Mouse (Mus musculus): Measurements from ENCODE around the gene Pcnt.
A peak's percentile ranks its signal among the peaks of the same experiment; 100 is the strongest.

Pcnt gene

DNA sequence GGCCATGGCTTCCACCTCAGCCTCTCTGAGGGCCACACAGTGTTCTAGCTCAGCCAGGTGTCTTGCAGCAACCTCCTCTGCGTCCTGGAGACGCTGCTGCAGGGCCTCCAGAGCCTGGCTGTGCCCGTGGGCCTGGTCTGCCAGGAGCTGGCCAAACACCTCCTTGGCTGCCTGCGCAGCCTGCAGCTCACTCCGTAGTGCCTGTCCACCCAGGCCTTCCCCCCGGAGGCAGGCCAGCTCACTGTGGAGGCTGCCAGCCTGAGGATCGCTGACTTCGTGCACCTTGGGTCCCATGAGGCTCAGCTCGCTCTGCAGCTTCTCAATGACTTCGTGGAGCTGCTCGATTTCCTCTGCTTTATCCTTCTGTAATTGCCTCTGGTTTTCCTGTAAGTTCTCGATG is 50.0 kb downstream of the Pcnt start:
- no peak for DNase-seq

DNA sequence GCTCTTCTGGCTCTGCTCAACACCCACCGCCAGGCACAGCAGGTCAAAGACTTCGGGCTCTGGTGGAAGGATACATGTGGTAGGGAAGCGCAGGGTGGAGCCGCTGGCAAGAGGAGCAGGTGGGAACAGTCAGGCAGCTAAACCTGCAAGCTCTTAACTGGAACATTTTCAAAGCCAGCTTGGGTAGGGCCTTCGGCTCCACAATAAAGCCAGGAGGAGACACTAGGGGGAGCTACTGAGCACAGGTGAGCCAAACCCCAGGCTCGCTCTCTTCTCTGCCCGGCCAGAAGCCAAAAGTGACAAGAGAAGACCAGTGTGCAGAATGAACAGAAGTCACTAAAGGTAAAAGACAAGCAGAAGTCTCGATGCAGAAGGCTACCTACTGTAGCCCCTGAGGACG is 50.8 kb downstream of the Pcnt start:
- no peak for DNase-seq

DNA sequence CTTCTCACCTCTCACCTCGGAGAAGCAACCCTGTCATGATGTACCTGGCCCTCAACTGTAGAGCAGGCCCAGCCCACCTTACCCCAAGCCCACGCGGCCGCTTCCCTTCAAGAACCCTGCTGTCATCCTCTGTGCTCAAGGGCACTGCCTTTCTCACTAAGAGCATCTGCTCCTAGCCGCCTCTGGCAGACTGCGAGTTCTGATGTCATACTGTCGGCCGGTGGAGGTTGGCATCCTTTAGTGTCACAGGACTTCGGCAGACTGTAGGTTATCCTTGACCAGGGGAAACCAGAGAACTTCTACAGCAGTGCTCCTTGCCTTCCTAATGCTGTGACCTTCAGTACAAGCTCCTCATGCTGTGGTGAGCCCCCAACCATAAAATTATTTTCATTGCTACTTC is 51.4 kb downstream of the Pcnt start:
- no peak for DNase-seq

DNA sequence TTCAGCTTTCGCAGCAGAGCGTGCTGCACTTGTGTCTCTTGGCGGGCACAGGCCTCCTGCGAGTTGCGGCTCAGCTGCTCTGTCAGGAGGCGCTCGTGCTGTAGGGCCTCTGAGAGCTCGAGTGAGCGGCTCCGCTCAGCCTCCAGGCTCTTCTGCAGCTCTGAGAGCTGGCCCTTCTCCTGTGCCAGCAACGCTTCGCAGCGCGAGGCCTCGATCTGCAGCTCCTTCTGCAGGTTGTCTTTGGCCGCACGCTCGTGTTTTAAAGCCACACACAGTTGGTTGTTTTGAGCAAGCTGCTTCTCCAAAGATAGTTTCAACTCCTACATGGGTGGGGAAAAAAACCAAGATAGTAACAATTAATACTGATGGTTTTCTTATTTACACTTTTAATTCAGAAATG is 67.6 kb downstream of the Pcnt start:
- no peak for DNase-seq

DNA sequence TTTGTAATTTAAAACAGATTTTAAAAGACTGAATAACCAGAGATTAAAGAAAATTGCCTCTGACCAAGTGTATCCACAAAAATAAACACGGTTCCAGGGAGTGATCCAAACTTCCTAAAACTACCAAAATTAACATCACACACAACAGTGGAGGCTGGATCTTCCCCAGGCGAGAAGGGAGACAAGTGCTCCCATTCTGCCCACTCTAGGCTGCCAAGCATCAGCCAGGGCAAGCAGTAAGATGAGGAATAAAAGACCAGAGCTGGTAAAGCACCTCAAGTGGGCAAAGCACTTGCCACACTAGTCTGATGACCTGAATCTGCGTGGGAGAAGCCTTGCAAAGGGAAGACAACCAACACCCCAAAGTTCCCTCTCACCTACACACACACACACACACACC is 70.8 kb downstream of the Pcnt start:
- peak; percentile 35 for DNase-seq

DNA sequence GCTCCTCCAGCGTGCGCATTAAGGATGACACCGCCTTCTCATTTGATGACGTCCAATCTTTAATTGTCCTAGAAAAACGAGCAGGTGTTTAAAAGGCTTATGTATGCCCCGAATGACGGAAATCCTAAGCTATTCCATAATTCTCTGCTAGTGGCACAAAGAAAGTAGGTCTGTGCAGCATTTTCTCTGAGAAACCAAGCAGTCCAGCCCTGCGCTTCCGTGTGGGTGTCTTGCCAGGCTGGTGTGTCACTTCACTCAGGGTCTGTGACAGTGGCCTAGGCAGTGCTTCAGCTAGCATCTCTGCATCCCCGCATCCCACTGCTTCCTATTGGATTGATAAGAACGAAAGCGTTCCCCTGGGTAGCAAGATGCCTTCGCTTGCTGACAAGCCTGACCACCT is 73.8 kb downstream of the Pcnt start:
- peak; percentile 56 for DNase-seq

DNA sequence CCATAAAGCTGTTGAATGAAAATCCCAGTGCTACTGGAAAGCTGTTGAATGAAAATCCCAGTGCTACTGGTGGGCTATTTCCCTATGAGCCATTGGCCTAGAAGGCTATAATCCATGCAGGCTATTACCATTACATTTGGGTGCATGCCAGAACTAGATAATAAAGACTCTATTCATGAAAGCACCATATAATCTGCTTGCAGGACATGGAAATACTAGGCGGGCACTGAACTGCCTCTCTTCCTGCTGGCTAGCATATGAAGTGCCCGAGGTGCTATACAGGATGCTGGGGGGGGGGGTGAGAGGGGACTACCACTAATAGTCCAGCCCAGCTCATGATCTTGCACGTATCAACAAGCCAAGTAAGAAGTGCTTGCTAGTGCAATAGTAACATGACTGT is 79.4 kb downstream of the Pcnt start:
- no peak for DNase-seq

DNA sequence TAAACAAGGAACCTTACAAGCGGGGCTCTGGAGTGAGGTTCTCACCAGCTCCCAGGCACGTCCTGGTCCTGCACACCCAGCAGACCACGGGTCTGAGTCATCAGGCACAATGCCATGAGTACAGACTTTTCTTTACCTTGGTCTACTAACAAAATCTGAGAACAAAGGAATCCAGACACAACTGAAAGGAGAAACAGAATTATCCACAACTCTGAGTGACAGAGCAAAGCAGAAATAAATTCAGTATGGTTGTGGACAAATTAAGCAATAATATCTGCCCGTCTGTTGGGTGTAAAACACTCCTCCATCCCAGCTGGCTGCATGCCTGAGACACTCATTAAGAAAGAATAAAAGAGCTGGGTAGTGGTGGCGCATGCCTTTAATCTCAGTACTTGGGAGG is 84.1 kb downstream of the Pcnt start:
- peak; percentile 52 for DNase-seq

DNA sequence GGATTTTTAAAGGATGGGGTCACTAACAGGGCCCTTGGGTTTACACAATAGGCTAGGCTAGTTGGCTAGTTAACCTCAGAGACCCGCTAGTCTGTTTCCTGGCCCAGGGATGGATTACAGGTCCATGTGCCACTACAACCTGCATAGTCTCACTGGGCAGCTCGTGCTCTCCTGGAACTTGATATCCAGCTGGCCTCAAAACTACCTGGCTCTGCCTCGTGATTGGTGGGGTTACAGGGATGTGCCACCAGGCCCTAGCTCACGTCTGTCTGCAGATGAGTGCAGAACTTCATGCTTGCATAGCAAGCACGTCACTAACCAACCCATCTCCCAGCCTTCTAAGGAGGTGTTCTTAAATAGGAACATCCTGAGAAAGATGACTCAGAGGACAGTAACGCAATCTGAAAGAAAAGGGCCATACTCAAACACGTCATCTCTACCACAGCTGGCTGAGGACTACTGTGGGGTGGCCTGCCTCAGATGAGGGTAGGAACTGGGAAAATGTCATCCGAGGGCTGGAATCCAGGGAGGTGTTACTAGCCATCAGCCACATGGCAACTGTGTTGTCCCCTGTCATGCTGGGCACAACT is 85.2 kb downstream of the Pcnt start:
- peak; percentile 26 for DNase-seq

DNA sequence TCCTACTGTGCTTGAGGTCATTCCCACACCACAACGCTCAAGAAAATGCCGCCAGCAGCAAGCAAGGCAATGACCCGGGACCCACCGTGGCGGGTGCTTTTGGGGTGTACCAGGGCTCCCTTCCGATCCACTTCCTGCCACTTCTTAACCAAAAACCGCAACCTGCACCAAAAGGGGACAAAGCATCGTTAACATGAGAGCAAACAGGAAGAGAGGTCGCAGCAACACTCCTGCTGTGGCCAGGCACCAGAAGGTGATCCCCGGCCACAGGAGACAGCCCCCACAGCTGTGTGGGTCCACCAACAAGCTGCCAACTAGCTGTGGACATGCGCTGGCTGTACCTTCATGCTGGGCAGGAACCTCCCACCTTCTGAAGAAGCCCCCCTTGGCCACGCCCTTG is 87.6 kb downstream of the Pcnt start:
- no peak for DNase-seq

DNA sequence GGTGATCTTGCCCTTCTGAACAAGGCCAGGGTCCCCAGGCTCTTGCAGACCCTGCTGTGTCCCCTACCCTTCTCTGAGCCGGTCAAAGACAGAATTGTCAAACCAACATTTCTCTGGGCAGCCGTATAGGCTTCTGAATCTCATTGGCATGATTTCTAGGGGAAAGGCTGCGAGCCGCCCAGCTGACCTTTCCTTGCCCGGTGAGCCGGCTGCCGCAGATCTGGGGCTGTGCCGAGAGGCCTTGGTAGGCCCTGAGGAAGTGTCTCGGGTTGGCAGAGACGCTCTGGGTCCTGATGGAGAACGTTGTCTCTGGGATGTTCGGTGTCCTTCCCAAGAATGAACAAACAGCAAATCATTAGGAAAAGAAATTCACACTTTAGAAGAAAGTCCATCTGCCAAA is 88.6 kb downstream of the Pcnt start:
- no peak for DNase-seq

DNA sequence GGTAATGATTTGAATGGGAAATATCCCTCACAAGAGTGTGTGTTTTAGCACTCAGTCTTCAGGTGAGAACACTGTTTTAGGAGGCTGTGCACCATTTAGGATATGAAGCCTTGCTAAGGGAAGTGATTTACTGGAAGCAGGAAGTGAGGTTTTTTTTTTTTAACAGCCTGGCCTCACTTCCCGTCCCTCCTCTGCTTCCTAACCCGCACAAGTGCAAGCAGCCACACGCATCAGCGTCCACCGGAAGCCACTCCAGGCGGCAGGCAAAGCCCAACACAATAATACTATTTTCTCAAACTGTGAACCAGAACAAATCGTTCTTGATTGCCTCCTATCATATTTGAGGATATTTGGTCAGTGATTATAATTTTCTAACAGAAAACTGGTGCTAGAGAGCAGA is 90.6 kb downstream of the Pcnt start:
- no peak for DNase-seq

DNA sequence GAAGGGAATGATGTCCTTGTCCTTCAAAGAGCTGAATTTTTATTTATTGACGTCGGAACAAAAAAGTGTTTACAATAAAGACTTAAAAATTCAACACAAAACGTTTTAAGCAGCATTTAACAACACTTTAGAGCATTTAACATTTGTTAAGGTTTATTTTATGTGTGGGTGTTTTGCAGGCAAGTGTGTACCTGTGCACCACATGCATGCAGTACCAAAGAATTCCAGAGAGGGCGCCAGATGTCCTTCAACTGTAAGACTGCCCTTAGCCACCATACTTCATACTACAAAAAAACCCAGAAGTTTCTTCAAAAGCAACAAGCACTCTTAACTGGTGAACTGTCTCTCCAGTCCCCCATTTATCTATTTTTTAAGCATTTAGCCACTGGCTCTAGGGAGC is 96.0 kb downstream of the Pcnt start:
- DNase-seq: no peak

DNA sequence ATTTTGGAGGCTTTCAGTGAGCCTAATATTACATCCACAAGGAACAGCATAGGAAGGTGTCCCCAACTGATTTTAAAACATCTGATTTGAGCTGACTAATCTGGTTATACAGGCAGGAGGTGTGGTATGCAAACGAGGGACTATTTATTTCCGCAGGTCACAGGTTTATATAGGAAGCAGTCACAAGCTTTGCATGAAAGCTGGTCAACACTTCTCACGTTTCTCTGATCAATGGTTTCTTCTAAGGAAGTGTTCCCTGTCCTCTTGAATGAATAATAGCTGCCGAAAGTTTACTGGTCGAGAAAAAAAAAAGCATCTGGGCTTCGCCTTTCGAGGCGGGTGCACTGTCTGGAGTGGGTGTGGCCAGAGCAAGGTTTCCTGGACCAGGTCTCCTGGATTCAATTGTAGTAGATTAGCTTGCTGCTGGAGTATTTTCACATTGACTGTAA is 96.5 kb downstream of the Pcnt start:
- DNase-seq: no peak

DNA sequence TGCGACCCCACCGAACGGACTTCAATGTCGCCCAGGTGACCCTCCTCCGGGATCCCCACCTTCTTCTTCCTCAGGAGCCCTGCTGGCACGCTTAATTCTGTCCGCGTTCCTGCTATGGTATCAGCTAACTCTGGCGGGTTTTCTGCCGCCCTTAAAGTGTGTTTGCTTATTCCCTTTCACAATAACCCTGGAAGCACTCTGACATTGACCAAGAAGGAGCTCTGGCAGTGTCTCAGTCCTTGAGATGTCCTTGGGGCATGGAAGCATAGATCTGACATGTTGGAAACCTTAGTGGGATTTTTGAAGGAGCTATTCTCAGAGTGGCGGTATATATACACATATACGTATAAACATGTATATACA is 97.1 kb downstream of the Pcnt start:
- no peak for DNase-seq

DNA sequence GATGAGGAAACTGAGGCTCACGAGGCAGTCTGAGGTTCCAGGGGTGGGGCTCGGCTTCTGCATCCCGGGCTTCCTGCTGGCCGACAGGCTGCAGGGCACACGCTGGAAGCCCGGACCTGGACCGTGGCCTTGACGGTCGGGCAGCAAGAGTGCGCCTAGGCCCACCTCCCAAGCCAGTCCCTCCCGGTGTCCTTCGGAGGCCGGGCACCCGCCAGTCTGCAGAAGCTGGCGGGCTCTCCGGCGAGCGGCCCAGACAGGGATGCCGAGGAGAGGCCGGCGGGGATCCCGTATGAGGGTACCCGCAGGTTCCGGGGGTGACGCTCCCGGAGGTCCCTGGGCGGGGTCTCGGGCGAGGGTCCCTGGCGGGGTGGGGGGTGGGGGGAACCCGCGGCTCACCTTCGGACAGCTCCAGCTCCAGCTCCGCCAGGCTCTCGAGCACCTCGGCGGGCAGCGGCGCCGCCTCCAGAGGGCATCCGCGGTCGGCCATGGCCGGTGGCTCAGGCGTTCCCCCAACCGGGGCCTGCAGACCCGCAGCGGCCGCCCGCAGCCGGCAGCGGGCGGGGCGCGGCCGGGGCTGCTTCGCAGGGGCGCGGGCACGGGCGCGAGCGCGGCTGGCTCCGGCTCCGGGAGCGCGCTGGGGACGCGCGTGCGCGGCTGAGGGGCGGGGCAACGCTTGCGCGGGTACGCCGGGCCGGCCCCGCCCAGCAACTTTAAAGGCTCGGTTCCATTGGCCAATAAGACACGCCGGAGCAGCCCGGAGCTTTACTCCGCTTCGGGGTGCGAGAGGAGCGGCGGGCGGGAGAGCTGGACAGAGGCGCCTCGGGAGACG is 97.7 kb downstream of the Pcnt start, which contains the start of gene Dip2a:
Gene Dip2a, minus strand, starts transcription at position 581 of the 829 bp plus-strand sequence.
- peak; percentile 96 for DNase-seq

DNA sequence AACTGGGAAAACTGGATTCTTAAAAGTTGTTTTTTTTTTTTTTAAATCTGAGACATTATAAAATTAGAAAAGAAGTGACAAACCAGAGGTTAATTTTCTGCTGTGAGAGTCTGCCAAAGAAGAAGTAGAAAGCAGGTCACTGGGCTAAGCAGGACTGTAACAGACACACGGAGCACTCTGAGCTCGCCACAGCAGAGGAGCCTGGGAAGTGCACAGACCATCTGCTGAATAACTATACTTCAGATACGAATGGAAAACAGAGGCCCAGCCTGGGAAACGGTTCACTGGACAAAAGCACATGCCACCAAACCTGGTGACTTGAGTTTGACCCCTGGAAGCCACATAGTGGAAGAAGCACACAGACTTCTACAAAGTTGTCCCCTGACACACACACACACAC is 108.2 kb downstream of the Pcnt start:
- DNase-seq: no peak

DNA sequence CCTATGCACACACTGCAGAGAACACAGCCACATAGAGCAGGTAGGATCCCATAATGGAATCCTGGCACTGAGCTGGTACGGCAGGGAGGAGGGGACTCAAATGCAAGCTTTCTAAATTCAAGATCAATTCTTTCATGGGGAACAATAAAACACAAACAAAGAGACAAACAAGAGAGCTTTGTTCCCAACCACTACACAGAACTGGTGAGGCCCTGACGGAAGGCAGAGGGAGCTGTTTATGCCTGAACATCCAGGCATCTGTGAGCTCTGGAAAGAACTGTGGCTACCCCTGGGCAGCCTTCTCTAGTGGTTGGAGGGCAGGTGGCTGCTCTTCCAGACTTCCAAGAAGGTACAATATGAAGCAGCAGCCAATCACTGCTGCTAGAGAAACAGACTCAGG is 110.5 kb downstream of the Pcnt start:
- no peak for DNase-seq

DNA sequence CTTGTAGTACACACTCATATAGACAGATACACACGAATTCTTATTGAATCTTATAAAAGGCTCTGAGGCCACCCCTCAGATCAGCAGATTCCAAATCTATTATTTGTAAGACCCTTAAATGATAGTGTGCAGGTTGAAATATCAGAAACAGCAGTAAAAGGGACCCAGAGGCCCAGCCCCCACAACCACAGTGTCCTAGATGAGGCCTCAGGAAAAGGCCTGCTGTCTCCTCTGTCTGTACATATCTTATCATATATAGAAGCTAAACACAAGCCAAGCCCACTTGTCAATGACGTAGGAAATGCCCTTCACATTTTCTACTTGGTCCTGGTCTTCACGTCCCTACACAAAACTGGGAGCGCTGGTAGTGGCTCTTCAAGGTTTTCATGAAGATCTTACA is 113.5 kb downstream of the Pcnt start:
- no peak for DNase-seq

DNA sequence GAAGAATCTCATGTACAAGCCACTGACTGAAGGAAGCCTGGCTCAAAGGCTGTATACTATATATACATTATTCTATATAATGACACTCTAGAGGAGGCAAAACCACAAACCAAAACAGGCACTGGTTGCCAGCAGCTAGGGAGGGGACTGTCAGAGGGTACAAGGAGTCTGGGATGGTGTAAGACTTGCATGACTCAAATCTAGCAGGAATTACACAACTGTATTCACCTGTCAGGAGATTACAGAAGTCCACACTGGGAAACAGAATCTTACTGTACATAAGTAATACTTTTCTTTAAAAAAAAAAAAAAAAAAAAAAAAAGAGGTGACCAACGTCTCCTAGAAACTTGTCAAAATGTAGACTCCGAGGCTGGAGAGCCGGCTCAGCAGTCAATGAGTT is 114.0 kb downstream of the Pcnt start:
- no peak for DNase-seq

DNA sequence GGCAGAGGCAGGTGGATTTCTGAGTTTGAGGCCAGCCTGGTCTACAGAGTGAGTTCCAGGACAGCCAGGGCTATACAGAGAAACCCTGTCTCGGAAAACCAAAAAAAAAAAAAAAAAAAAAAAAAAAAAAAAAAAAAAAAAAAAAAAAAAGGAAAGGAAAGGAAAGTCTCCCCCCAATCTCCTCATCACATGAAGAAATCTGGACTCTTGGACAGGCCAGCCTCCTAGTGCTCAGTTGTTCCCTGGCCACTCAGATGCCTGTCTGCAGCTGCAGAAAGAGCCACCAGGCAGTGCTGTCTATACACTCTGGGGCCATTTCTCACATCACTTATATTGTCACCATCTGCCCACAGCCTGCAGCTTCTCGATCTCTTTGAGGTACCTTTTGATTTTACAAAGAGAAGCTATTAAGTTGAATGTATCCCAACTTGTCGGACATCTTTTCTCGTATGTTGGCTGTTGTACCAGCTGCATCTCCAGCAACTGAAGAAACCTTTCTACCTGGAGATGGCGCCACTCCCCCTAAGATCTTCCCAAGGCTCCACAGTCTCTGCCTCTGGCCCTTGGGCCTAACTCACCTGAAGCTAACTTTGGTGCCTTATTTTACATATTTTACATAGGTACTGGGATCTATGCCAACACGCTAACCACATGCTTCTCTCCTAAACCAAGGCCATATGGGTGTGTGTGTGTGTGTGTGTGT is 116.1 kb downstream of the Pcnt start:
- no peak for DNase-seq

DNA sequence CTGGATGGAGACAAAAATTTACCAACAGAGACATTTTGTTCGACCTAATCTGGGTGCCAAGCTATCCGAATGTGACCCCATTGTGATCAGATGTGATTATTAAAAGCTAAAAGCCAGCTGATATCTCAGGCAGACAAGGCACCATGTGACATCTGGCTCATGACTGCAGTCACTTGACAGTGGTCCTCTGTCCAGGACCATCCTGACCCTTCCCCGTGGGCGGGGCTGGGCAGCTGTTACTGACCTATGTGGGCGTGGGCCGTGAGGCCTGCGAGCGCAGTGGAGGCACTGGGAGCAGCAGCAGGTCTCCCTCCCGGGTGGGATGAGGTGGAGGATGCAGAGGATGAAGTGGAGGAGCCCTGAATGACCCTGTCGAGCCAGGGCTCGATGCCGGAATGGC is 125.0 kb downstream of the Pcnt start:
- peak; percentile 59 for DNase-seq

DNA sequence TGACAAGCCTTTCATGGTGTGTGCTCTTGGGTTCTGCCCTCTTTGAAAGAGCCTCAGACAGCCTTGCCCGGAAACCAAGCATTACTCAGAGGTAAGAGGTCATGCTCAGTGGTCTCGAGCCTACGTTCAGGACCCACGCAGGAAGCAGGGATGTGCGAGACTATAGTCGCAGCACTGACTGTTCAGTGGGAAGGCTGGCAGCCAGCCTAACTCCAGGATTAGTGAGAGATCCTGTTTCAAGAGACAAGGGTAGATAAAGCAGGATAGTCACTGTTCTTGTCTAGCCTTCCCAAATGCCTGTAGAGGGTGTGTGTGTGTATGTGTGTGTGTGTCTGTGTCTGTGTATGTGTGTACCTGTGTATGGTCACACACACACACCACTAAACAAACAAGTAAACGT is 126.4 kb downstream of the Pcnt start:
- DNase-seq: peak; percentile 68

DNA sequence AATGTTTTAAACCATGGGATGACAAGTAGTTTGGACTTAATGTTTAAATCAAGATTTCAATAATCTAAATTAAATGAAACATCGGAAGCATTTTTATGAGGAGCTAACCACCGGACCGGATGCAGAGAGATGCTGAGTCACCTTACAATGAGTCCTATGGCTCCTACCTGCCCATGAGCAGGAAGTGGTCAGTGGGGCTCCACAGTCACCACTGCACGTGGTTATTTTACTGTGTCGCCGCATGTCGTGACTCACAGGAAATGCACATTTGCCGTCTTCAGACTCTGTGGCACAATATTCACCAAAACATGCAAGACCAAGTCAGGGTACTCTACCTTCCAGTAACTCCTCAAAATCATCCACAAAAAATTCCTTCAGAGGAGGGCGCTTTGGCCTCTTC is 135.8 kb downstream of the Pcnt start:
- DNase-seq: no peak
